Mouse (Mus musculus) CH12.LX (cell line): ENCODE data around the gene Nepro. TPM values are rescaled to one million over a fixed set of nuclear protein-coding genes. Genes with fewer than 3 reads are reported as not detected.

Experiments
- DNase-seq: peaks from one replicate; pipeline ENCODE4 v3.0.0-alpha.2; 2013; ENCODE audit errors: extremely low read depth
- H3K27ac ChIP-seq: 2 replicates; pipeline ENCODE4 v1.5.1; 2012; ENCODE audit warnings: low read depth, mild to moderate bottlenecking, control low read depth, moderate library complexity; ENCODE audit not compliant: insufficient read depth
- H3K27me3 ChIP-seq: replicated peaks from 2 replicates; pipeline ENCODE3; 2012; ENCODE audit warnings: inconsistent platforms
- H3K36me3 ChIP-seq, 2 experiments: replicated peaks in 1 of 2; 2 replicates each; pipeline versions ENCODE3 to v1.6.1; 2012; ENCODE audit warnings: inconsistent platforms in 1 of 2, low read length in 1 of 2, mild to moderate bottlenecking in 1 of 2, mixed read lengths in 1 of 2, moderate library complexity in 1 of 2; ENCODE audit not compliant: control insufficient read depth in 1 of 2, insufficient read depth in 1 of 2
- H3K4me1 ChIP-seq, 2 experiments: 2 replicates each; pipeline ENCODE4 v1.6.1; 2012; ENCODE audit warnings: inconsistent platforms in 1 of 2, moderate library complexity in 1 of 2; ENCODE audit not compliant: insufficient read depth in 2 of 2, control insufficient read depth in 1 of 2
- H3K4me2 ChIP-seq: 2 replicates; pipeline ENCODE4 v1.6.1; 2012; ENCODE audit warnings: low read depth, mild to moderate bottlenecking, control low read depth; ENCODE audit not compliant: poor library complexity, insufficient read depth, severe bottlenecking
- H3K4me3 ChIP-seq, 3 experiments: fragments of 150-350 bp in 1 of 3; sonication (generic) in 1 of 3; replicated peaks in 1 of 3; 2 replicates each; pipeline versions ENCODE3 to v1.5.1; 2011 to 2012; ENCODE audit warnings: low read depth in 2 of 3, low read length in 2 of 3, mild to moderate bottlenecking in 2 of 3, moderate library complexity in 2 of 3, control low read depth in 1 of 3, improper control_type of control experiment in 1 of 3, inconsistent platforms in 1 of 3, mixed read lengths in 1 of 3; ENCODE audit not compliant: poor library complexity in 1 of 3
- H3K79me2 ChIP-seq: replicated peaks from 2 replicates; pipeline ENCODE4 v1.6.1; 2012; ENCODE audit warnings: mild to moderate bottlenecking, moderate library complexity; ENCODE audit not compliant: control insufficient read depth, poor library complexity, insufficient read depth, severe bottlenecking; ENCODE audit errors: extremely low read depth
- H3K9ac ChIP-seq: 2 replicates; pipeline ENCODE4 v1.6.1; 2012; ENCODE audit warnings: low read depth, mild to moderate bottlenecking, control low read depth, moderate library complexity; ENCODE audit not compliant: insufficient read depth
- H3K9me3 ChIP-seq: replicated peaks from 2 replicates; pipeline ENCODE3; 2012; ENCODE audit warnings: low read length, inconsistent platforms, mixed read lengths
- BHLHE40 ChIP-seq: IDR thresholded peaks from 2 replicates; pipeline ENCODE4 v1.6.1; 2011; ENCODE audit warnings: mild to moderate bottlenecking, low read depth, low read length, improper control_type of control experiment
- CTCF ChIP-seq, 2 experiments: IDR thresholded peaks in 1 of 2; conservative IDR thresholded peaks in 1 of 2; 2 replicates each; pipeline ENCODE4 v1.5.1; 2011 to 2012; ENCODE audit warnings: low read depth in 2 of 2, low read length in 2 of 2, improper control_type of control experiment in 1 of 2, inconsistent platforms in 1 of 2, mild to moderate bottlenecking in 1 of 2, moderate library complexity in 1 of 2
- E2F4 ChIP-seq: IDR thresholded peaks from 2 replicates; pipeline ENCODE4 v1.6.1; 2011; ENCODE audit warnings: low read depth, low read length, improper control_type of control experiment; ENCODE audit not compliant: insufficient replicate concordance
- ELF1 ChIP-seq: IDR thresholded peaks from 2 replicates; pipeline ENCODE4 v1.6.1; 2014; ENCODE audit warnings: low read depth, mild to moderate bottlenecking, inconsistent platforms, low read length, improper control_type of control experiment
- EP300 ChIP-seq: IDR thresholded peaks from 2 replicates; pipeline ENCODE4 v1.6.1; 2011; ENCODE audit warnings: low read length, improper control_type of control experiment
- ETS1 ChIP-seq: conservative IDR thresholded peaks from 2 replicates; pipeline ENCODE4 v1.6.1; 2012; ENCODE audit warnings: low read depth, mild to moderate bottlenecking, inconsistent platforms, low read length, improper control_type of control experiment, moderate library complexity
- GABPA ChIP-seq: IDR thresholded peaks from 2 replicates; pipeline ENCODE4 v1.6.1; 2012; ENCODE audit warnings: low read depth, low read length, improper control_type of control experiment, inconsistent platforms; ENCODE audit not compliant: insufficient replicate concordance
- IRF4 ChIP-seq: IDR thresholded peaks from 2 replicates; pipeline ENCODE4 v1.6.1; 2014; ENCODE audit warnings: low read depth, mild to moderate bottlenecking, inconsistent platforms, low read length, improper control_type of control experiment
- MAFK ChIP-seq: IDR thresholded peaks from 2 replicates; pipeline ENCODE4 v1.6.1; 2011; ENCODE audit warnings: low read length, improper control_type of control experiment; ENCODE audit not compliant: insufficient replicate concordance
- MAX ChIP-seq: IDR thresholded peaks from 2 replicates; pipeline ENCODE4 v1.6.1; 2011; ENCODE audit warnings: low read length, improper control_type of control experiment
- MAZ ChIP-seq: IDR thresholded peaks from 2 replicates; pipeline ENCODE4 v1.6.1; 2012; ENCODE audit warnings: low read depth, mild to moderate bottlenecking, inconsistent platforms, low read length, improper control_type of control experiment, moderate library complexity
- MEF2A ChIP-seq: IDR thresholded peaks from 2 replicates; pipeline ENCODE4 v1.6.1; 2014; ENCODE audit warnings: low read depth, mild to moderate bottlenecking, inconsistent platforms, low read length, improper control_type of control experiment, borderline replicate concordance
- MYC ChIP-seq: IDR thresholded peaks from 2 replicates; pipeline ENCODE4 v1.6.1; 2011; ENCODE audit warnings: low read depth, mild to moderate bottlenecking, improper control_type of control experiment, low read length
- PAX5 ChIP-seq: IDR thresholded peaks from 2 replicates; pipeline ENCODE4 v1.6.1; 2012; ENCODE audit warnings: low read length, inconsistent platforms, mixed read lengths
- POLR2A ChIP-seq: IDR thresholded peaks from 2 replicates; pipeline ENCODE4 v1.6.1; 2011; ENCODE audit warnings: low read depth, mild to moderate bottlenecking, improper control_type of control experiment, low read length
- POLR2AphosphoS2 ChIP-seq: IDR thresholded peaks from 2 replicates; pipeline ENCODE4 v1.6.1; 2011; ENCODE audit warnings: low read depth, low read length, improper control_type of control experiment
- RCOR1 ChIP-seq: conservative IDR thresholded peaks from 2 replicates; pipeline ENCODE4 v1.6.1; 2012; ENCODE audit warnings: low read depth, mild to moderate bottlenecking, inconsistent platforms, low read length, improper control_type of control experiment
- TBP ChIP-seq: conservative IDR thresholded peaks from 2 replicates; pipeline ENCODE4 v1.6.1; 2011; ENCODE audit warnings: low read depth, low read length, improper control_type of control experiment
- UBTF ChIP-seq: IDR thresholded peaks from 2 replicates; pipeline ENCODE4 v1.6.1; 2012; ENCODE audit warnings: low read depth, mild to moderate bottlenecking, inconsistent platforms, low read length, improper control_type of control experiment, moderate library complexity
- ZC3H11A ChIP-seq: IDR thresholded peaks from 2 replicates; pipeline ENCODE4 v1.6.1; 2012; ENCODE audit warnings: low read depth, mild to moderate bottlenecking, inconsistent platforms, low read length, improper control_type of control experiment
- ZKSCAN1 ChIP-seq: IDR thresholded peaks from 2 replicates; pipeline ENCODE4 v1.6.1; 2012; ENCODE audit warnings: low read depth, inconsistent platforms, low read length, improper control_type of control experiment, borderline replicate concordance
- dilution Hi-C: fragments of 300-500 bp; cut with MboI; formaldehyde crosslinking; loops from 2 replicates; pipeline ENCODE4 v1.14.3; 2020; ENCODE audit warnings: low sequenced_read_pairs; ENCODE audit not compliant: extremely low pct_unique_long_range_greater_than_20kb, extremely low pct_ligation_motif_present
- in situ Hi-C: fragments of 300-500 bp; cut with MboI; formaldehyde crosslinking; loops from 3 replicates; pipeline ENCODE4 v1.14.3; 2019; ENCODE audit warnings: low sequenced_read_pairs, low pct_ligation_motif_present, low pct_unique_long_range_greater_than_20kb, mixed read lengths
- polyA plus RNA-seq: library from polyadenylated mRNA; unstranded; fragments of >175 nt; gene quantifications from 2 replicates; pipeline ENCODE4 v1.2.1, GENCODE M21; 2012; ENCODE audit warnings: low read depth; ENCODE audit not compliant: insufficient read length
- total RNA-seq, 2 experiments: library from RNA; depleted of rRNA; stranded (reverse); fragments of 300-350 nt in 1 of 2; fragments of >200 nt in 1 of 2; gene quantifications; 2 replicates each; pipeline ENCODE4 v1.2.3; 2012 to 2014

The Nepro gene
- total and polyA plus RNA-seq, 3 experiments = 14.0 to 35.4 (median 34.5) TPM

- no peaks in the 10 kb centered on the region for H3K36me3 ChIP-seq
- no peaks in the 10 kb centered on the region for H3K9me3 ChIP-seq
- H3K27ac ChIP-seq = no peak overlapping the region
- dilution Hi-C loops = no loop called here
- TF ChIP-seq ETS1 (peak; percentile 40; the same call in 1 of the 2 replicates), MEF2A (no peak), RCOR1 (no peak), MAZ (no peak), E2F4 (no peak), ZKSCAN1 (no peak), IRF4 (no peak), ZC3H11A (no peak), ELF1 (no peak), EP300 (0 out of 2 replicates have a peak, but pooled peaks have one; percentile 15), GABPA (no peak), CTCF (conservative IDR thresholded peaks at IDR 0.05 in 1 of 2, IDR thresholded peaks at IDR 0.05 in 1 of 2; ENCODE audit: low read depth in 2 of 2, low read length in 2 of 2) (no peak), BHLHE40 (peak; percentile 21; the same call in 1 of the 2 replicates), POLR2AphosphoS2 (no peak), PAX5 (no peak)
- no peaks in the 10 kb centered on the region for H3K27me3 ChIP-seq
- no peaks in the 10 kb centered on the region for H3K79me2 ChIP-seq
- H3K9ac ChIP-seq = no peak overlapping the region
- peak; percentile 53 for DNase-seq
- peaks cover 0 to 22% of the 10 kb centered on the region in 2 experiments; a peak in 2 of 4 replicates for H3K4me1 ChIP-seq
- in situ Hi-C loops = no loop called here
- H3K4me3 ChIP-seq = no peak overlapping the region
- no peak overlapping the region for H3K4me2 ChIP-seq
Measured at GRCm38 (mm10) chr16:44774201-44774600, 50.1 kb downstream of the Nepro start.

- Histone ChIP-seq H3K4me3 (peak overlapping the region in 2 of 3 experiments; percentile 1 to 10), H3K4me1 (peaks cover 0 to 7% of the 10 kb centered on the region in 2 experiments; a peak in 1 of 4 replicates), H3K9me3 (no peaks in the 10 kb centered on the region), H3K36me3 (no peaks in the 10 kb centered on the region), H3K27ac (0 out of 2 replicates have a peak overlapping the region, but pooled peaks have one; percentile 3), H3K9ac (peak overlapping the region; percentile 3), H3K79me2 (no peaks in the 10 kb centered on the region), H3K27me3 (no peaks in the 10 kb centered on the region), H3K4me2 (peak overlapping the region; percentile 63)
- dilution Hi-C loops = no loop called here
- peak; percentile 64 for DNase-seq
- in situ Hi-C loops = no loop called here
- TF ChIP-seq MAX = peak; percentile 29; the same call in 1 of the 2 replicates
- TF ChIP-seq TBP = 0 out of 2 replicates have a peak, but pooled peaks have one; percentile 31
- TF ChIP-seq MYC = 0 out of 2 replicates have a peak, but pooled peaks have one; percentile 36
- TF ChIP-seq EP300 = peak; percentile 73
- peak; percentile 83 for TF ChIP-seq MAFK
- TF ChIP-seq POLR2A = peak; percentile 37; the same call in 1 of the 2 replicates
- peak; percentile 48; the same call in 1 of the 2 replicates for TF ChIP-seq ETS1
- no peak for TF ChIP-seq ZKSCAN1
- TF ChIP-seq IRF4 = peak; percentile 50; the same call in 1 of the 2 replicates
- TF ChIP-seq BHLHE40 = peak; percentile 79
- TF ChIP-seq UBTF = no peak
Measured at GRCm38 (mm10) chr16:44778538-44779147, 54.5 kb downstream of the Nepro start.
